Mouse (Mus musculus): ENCODE measurements around the gene Cfap61.

Gene Cfap61

DNA sequence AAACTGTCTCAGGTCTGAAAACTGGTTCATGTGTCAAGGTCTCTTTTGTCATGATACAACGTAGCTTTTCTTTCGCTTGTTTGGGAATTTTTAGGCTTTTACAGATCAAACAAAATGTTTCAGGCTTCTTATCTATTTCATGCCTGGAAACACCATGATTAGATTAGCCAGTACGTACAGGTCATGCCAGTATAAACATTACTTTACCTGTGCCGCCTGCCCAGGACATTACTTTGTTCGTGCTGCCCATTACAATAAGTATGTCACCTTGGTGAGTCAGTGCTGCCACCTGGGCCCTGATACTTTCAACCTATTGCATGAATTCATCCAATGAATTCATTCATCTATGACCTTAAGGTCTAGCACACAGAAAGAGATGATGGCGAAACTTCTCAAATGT, 88.3 kb downstream of the Cfap61 start:
- DNase-seq: no peak

DNA sequence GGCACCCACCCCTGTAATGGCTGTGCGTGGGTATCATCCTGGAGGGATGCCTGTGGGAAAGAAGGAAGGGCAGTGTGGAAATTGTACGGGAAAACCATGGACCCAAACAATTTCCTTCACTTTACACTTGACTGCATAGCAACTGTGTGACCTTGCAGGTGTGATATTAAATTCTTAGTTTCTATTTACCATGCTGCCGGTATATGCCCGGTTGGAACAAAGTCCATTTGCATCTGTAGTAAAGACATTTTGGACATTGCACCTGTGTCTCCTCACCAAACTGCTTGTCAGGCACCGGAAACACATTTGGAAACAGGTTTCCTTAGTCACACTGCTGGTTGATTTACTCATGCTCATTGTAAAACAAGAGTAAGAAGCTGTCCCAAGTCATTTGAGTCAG, 109.1 kb downstream of the Cfap61 start:
- DNase-seq: no peak

GRCm38 (mm10) chr2:146044926-146045890, 110.6 kb downstream of the Cfap61 start:
- peak; percentile 94 to 96 for DNase-seq

DNA sequence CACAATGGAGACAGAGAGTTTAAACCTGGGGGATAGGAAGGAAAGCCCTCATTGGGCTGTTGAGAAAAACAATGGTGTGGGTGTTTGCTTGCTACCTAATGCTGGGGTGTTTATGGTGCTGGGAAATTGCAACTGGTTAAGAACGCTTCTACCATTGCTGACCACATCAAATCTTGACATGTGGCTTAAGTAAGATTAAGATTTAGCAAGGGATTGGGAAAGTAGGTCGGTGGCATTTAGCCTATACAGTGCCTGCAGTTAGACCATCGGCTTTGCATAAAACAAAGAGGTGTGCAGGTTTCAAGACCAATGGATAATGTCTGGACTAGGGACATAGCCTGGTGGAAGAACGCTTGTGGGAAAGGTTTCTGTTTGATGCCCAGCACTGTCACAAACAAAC, 113.1 kb downstream of the Cfap61 start:
- DNase-seq: no peak

- no peak for DNase-seq
These were observed 113.7 kb downstream of the Cfap61 start for GRCm38 (mm10) chr2:146048221-146048829.

DNA sequence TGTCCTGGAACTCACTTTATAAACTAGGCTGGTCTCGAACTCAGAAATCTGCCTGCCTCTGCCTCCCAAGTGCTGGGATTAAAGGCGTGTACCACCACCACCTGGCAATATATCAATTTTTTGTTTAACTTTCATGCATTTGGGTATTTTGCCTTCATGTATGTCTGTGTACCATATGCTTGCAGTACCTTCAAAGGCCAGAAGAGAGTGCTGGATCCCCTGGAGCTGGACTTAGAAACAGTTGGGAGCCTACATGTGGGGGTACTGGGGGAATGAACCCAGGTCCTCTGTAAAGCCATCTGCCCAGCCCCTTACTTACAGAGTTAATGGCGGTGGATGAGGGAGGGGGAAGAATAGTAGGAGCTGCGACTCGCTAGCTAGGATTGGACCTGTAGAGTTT, 114.8 kb downstream of the Cfap61 start:
- no peak for DNase-seq

GRCm38 (mm10) chr2:146050069-146050468, 115.5 kb downstream of the Cfap61 start:
- DNase-seq: no peak

DNA sequence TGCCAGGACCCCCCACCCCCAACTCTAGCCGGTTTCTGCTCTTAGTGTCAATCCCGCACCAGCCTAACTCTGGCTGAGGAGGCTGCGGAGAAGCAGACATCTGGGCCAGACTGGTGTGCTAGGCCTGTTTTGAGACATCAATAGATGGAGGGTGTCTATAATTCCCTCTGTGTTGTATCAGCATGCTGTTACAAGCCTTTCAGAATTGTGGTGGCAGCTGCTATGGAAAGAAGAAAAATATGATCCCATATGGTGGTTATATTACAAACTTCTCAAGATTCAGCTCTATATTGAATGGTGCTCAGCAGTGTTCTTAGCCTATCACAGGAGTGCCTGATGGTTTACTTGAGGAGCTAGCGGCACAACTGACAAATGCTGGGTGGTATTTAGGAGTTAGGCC, 116.8 kb downstream of the Cfap61 start:
- DNase-seq: no peak

- DNase-seq: no peak
These were observed 122.5 kb downstream of the Cfap61 start for GRCm38 (mm10) chr2:146057123-146057522.

GRCm38 (mm10) chr2:146058791-146059190, 124.2 kb downstream of the Cfap61 start:
- no peak for DNase-seq

DNA sequence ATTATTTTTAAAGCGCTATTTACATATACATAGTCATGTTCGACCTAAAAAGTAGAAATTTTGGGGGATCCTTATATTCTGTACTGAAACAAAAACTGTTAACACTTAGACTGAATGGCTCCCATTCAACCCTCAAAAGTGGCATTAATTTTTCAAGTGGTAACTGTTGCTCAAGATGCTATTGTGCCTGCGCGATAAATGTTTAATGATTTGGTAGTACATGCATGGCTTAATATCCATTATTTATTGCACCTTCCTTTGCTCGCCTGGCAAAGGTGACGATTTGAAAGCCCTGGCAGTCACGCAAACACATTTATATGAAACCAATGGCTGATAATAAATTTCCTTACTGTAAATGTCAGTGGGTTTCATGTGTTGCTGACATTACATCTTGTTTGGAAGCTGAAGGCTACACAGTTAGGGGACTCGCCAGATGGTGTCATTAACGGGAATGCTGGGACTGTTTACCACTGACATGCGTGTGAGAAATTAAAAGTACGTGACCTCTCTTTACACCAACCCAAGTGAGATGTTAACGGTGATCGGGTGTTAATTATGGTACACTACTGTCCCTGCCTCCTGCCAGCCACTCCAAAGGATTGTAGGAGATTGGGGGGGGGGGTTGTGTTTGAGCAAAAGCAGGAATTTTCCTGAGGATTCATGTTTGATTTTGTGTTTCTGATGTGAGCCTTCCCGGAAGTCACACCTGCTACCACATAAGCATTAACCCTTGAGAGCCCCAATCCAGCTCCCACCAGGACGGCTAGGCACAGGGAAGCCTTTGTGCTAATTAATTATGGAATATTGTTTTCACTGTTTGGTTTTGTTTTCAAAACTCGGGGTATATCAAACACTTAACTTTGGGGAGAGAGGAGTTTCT, 127.1 kb downstream of the Cfap61 start:
- DNase-seq: no peak

- DNase-seq: no peak
These were observed 127.9 kb downstream of the Cfap61 start for GRCm38 (mm10) chr2:146062330-146063092.

GRCm38 (mm10) chr2:146063093-146064074, 128.8 kb downstream of the Cfap61 start:
- DNase-seq: no peak

- no peak for DNase-seq
These were observed 132.8 kb downstream of the Cfap61 start for GRCm38 (mm10) chr2:146067364-146067763.

GRCm38 (mm10) chr2:146073300-146073699, 138.7 kb downstream of the Cfap61 start:
- DNase-seq: no peak

DNA sequence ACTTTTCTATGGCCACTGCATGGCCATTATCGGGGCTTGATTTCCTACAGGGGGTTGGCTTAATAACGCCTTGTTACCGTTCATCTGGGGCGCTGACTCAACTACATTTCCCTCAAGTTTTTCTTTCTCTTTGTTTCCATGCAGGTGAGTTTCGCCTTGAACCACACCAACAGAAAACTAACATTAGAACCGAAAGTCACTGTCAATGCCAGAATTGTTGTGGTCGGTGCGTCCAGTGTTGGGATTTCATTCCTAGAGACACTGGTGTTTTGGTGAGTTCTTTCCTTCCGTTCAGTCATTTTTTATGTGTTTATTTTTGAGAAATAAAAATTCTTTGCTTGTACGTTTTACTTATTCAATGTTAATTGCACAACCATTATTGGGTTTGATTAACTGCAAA, 142.5 kb downstream of the Cfap61 start:
- DNase-seq: no peak

DNA sequence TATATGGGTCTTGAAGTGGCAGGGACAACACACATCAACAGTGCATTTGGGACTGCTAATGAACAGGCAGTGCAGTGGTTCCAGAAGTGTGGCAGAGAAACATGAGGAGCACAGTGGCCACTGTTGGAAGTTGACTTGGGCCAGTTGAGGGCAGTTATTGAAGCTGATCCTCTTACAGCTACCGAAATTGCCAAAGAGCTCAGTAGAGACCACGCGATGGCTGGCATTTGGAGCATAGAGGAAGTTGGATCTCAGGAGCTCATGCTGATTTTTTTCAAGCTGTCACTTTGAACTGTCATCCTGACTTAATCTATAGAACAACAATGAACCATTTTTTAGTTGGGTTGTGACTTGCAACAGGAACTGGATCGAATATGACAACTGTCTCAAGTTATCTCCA, 145.7 kb downstream of the Cfap61 start:
- DNase-seq: no peak

GRCm38 (mm10) chr2:146083326-146083871, 148.8 kb downstream of the Cfap61 start:
- DNase-seq: no peak

GRCm38 (mm10) chr2:146087411-146087810, 152.8 kb downstream of the Cfap61 start:
- DNase-seq: no peak

DNA sequence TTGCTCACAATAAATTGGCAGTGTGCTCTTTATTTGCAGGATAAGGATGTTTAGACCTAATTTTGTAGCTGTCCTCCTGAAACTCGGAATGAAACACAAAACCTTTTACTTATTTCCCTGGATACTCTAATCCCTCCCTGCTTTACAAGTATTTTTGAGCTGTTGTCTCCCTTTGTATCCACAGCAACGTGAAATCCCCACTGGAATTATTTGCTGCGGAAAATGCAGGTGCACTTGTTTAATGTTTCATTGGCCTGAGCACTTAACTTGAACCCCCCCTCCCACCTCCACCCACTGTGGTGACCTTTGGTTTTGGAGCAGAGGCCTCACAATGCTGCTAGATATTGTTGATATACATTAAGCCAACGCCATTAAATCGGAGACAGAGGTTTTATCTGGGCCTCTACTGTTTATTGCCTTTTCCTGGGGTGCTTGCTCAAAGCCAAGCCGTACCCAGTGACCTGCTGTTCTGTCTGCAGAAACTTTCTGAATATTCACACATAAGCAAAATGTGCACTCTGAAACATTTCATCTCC, 154.6 kb downstream of the Cfap61 start:
- no peak for DNase-seq

DNA sequence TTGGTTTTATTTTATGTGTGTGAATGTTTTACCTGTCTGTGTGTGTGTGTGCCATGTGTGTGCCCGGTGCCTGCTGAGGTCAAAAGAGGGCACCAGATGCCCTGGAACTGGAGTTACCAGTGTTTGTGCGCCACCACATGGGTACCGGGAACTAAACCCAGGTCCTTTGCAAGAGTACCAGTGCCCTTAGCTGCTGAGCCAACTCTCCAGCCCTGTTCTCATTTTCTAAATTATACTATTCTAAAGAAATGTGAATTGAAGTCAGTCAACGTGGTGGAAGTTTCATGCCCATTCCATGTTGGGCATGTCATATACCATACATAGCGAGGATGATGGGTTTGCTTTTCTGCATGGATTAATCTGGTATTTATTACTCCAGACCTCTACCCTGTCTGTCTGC, 162.9 kb downstream of the Cfap61 start:
- no peak for DNase-seq
